ENCODE assay signal across 8 mouse cellular contexts in genomic region chr1:191817418-191818144, GRCm38 (mm10). TPM values are rescaled to one million over a fixed set of nuclear protein-coding genes. Genes with fewer than 3 reads are reported as not detected.
A peak's percentile ranks its signal among the peaks of the same experiment; 100 is the strongest.
DNase-seq lines count a peak whose midpoint lies in the region; ATAC-seq lines count a peak whose summit lies in the region.

No protein-coding gene starts in this region.

- no peak overlapping the region for H3K27ac ChIP-seq in hindbrain, embryonic 12.5 days

- H3K4me1 ChIP-seq in hindbrain, embryonic 12.5 days: peaks cover 15% of the 10 kb centered on the region

- WGBS in hindbrain, embryonic 12.5 days: 36% methylated on average over 19 of the region's 19 CpGs

- H3K4me2 ChIP-seq in hindbrain, embryonic 12.5 days (replicated peaks): no peak overlapping the region

- H3K4me3 ChIP-seq in hindbrain, embryonic 12.5 days: no peak overlapping the region

- H3K9me3 ChIP-seq in hindbrain, embryonic 12.5 days (replicated peaks): no peaks in the 10 kb centered on the region

- peak; percentile 79 for DNase-seq in Muller cell, postnatal 12 days (ENCODE audit: inconsistent ontology term)
- DNase-seq in cerebellum, adult 8-10 months: peak; percentile 87
- peak; percentile 90 to 91 for DNase-seq in layer of hippocampus, postnatal 10 days (ENCODE audit: low spot score in 2 of 2)
- peak; percentile 86 for DNase-seq in lung, postnatal 25 days (ENCODE audit: low spot score)
- DNase-seq in retina, embryonic 14.5 days (ENCODE audit: low spot score): peak; percentile 96
- DNase-seq in thymus, postnatal 25 days: peak; percentile 85

- no peak overlapping the region for H3K9ac ChIP-seq in hindbrain, embryonic 12.5 days

- H3K27me3 ChIP-seq in hindbrain, embryonic 12.5 days: no peaks in the 10 kb centered on the region; the same call in 1 of the 2 replicates

- no peaks in the 10 kb centered on the region for H3K36me3 ChIP-seq in hindbrain, embryonic 12.5 days

- ATAC-seq in frontal cortex, adult (ENCODE audit: low TSS enrichment): peak; percentile 73
- peak; percentile 57 for ATAC-seq in hindbrain, embryonic 12.5 days (ENCODE audit: low FRiP score)

RNA-seq across cellular contexts. Expression of gene Nek2, which starts 3.7 kb away (rescaled TPM):
- 26.0 and 29.8 TPM in 2 replicates for polyA plus RNA-seq in hindbrain, embryonic 12.5 days (2016; fragmentation: Nextera tagmentation; extraction: Ambion mirVana)
- 1 to 10 TPM; 3.5 to 4.1 TPM for total RNA-seq in layer of hippocampus, postnatal 10 days (2021)
